Mouse (Mus musculus): Measurements from ENCODE around the gene Litaf. TPM values are rescaled to one million over a fixed set of nuclear protein-coding genes. Genes with fewer than 3 reads are reported as not detected.
"Not testable (repeated sequence)": the region's sequence is repeated elsewhere in the genome, so short reads cannot be mapped to it uniquely, and the experiment has no call there.

The Litaf gene
- polyA plus RNA-seq, 1 experiment from 2014 or later, result 44.5 TPM

DNA sequence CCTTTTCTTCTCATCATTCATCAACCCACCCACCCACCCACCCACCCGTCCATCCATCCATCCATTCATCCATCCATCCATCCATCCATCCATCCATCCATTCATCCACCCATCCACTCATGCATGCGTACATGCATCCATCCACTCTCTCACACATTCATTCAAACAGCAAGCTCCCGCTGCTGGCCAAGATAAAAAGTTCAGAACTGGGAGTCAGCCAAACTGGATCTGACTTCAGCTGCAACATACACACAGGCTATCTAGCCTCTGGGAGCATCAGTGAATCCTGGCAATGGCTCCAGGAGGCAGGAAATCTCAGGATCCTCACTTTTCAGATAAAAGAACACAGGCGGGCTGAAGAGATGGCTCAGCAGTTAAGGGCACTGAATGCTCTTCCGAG, 42.3 kb downstream of the Litaf start:
- no peak overlapping the region for H3K9ac ChIP-seq (ENCODE audit: low read length)
- no peak overlapping the region for H3K4me2 ChIP-seq (ENCODE audit: low read length)
- no peaks in the 10 kb centered on the region for H3K9me3 ChIP-seq (replicated peaks; ENCODE audit: control insufficient read depth, low read length)
- DNase-seq (ENCODE audit: low spot score) (no peak), ATAC-seq (no peak)
- no peak overlapping the region for H3K27ac ChIP-seq (ENCODE audit: low read depth, low read length)
- 83% methylated on average over 5 of the region's 5 CpGs for WGBS
- H3K27me3 ChIP-seq (replicated peaks; ENCODE audit: control insufficient read depth, insufficient read depth, low read length), result no peaks in the 10 kb centered on the region
- no peaks in the 10 kb centered on the region for H3K36me3 ChIP-seq (ENCODE audit: control insufficient read depth, insufficient read depth, low read length)
- H3K4me3 ChIP-seq (ENCODE audit: low read depth, low read length), result no peak overlapping the region
- H3K4me1 ChIP-seq (ENCODE audit: control insufficient read depth, insufficient read depth, low read length), result no peaks in the 10 kb centered on the region

- ATAC-seq, result peak; percentile 20; the same call in 1 of the 2 replicates
Observed at GRCm38 (mm10) chr16:11022113-11022489, 43.9 kb downstream of the Litaf start.

DNA sequence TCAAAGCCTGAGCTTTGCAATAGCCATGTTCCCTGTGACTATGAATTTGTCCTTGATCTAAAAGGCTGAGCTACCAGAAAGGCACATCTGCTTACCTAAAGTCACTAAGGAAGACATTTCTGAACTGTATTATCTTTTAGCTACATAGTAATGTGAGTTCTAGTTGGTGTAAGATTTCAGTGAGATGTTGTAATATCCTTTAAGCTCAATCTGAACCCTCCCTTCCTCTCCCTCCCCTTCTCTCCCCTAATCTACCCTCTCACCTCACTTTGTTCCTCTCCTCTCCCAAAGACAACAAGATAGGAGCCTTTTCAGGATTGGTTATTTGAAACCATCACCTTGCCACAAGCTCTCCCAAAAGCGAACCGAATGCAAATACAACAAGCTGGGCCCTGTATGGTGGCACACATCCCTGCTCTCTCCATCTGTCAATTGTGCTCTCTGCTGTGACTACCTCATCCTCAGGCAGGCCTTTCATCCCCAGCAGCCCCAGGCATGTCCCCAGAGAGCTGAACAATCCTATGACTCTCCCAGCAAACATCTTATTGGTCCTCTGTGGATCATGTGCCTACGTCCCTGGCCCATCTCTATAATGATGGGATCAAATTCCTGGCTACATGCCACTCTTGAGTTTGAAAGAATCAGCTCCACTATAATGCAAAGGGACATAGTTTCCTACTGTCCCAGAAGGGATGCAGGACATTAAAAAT, 44.4 kb downstream of the Litaf start:
- no peaks in the 10 kb centered on the region for H3K4me1 ChIP-seq (ENCODE audit: control insufficient read depth, insufficient read depth, low read length)
- no peak overlapping the region for H3K4me3 ChIP-seq (ENCODE audit: low read depth, low read length)
- no peaks in the 10 kb centered on the region for H3K9me3 ChIP-seq (replicated peaks; ENCODE audit: control insufficient read depth, low read length)
- ATAC-seq, result peak; percentile 90
- 33% methylated on average over 3 of the region's 3 CpGs for WGBS
- H3K27me3 ChIP-seq (replicated peaks; ENCODE audit: control insufficient read depth, insufficient read depth, low read length), result no peaks in the 10 kb centered on the region
- H3K36me3 ChIP-seq (ENCODE audit: control insufficient read depth, insufficient read depth, low read length), result no peaks in the 10 kb centered on the region
- DNase-seq (ENCODE audit: low spot score), result peak; percentile 59
- H3K9ac ChIP-seq (ENCODE audit: low read length), result no peak overlapping the region
- no peak overlapping the region for H3K27ac ChIP-seq (ENCODE audit: low read depth, low read length)
- no peak overlapping the region for H3K4me2 ChIP-seq (ENCODE audit: low read length)

More at GRCm38 (mm10) chr16:11022113-11022489, 43.9 kb downstream of the Litaf start:
- DNase-seq (ENCODE audit: low spot score), result no peak
- Histone ChIP-seq H3K27ac (ENCODE audit: low read depth, low read length) (no peak overlapping the region), H3K27me3 (replicated peaks; ENCODE audit: control insufficient read depth, insufficient read depth, low read length) (no peaks in the 10 kb centered on the region), H3K4me3 (ENCODE audit: low read depth, low read length) (no peak overlapping the region), H3K9ac (ENCODE audit: low read length) (no peak overlapping the region), H3K4me2 (ENCODE audit: low read length) (no peak overlapping the region), H3K9me3 (replicated peaks; ENCODE audit: control insufficient read depth, low read length) (no peaks in the 10 kb centered on the region), H3K36me3 (ENCODE audit: control insufficient read depth, insufficient read depth, low read length) (no peaks in the 10 kb centered on the region), H3K4me1 (ENCODE audit: control insufficient read depth, insufficient read depth, low read length) (no peaks in the 10 kb centered on the region)
- WGBS, result 91% methylated on average over 4 of the region's 4 CpGs

DNA sequence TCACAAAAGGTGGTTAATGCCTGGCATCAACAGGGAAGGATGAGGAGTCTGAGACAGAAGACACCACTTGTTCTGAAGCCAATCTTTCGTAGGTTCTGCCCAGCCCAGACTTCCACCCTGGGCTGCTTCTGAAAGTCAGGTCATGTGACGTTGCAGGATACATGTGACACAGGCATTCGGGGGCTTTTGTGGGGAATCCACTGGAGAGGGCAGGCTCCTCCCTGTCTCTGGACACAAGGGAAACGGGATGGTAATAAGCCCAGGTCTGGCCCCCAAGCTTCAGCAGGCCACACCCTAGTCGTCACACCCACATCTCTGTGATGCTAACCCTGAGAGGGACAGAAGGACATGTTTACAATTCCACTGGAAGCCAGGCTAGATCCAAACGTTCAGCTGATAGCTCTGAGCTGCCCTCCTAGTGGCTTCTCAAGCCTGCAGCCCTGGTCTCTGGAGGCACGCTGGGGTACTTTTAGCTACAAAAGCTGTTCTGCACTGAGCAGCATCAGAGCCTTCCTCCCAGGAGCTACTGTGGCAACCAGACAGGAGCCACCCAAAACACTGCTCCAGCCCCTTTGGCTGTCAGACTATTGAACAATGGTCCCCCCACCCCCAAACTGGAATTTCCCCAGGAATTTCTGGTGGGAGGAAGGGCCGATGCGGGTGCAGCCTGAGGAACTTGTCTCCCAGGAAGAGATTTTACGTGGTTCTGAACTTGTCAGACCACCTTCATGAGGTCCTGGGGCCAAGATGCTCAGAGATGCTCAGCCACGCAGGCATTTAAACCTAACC, 48.0 kb downstream of the Litaf start:
- no peak overlapping the region for H3K4me2 ChIP-seq (ENCODE audit: low read length)
- H3K27ac ChIP-seq (ENCODE audit: low read depth, low read length), result no peak overlapping the region
- H3K36me3 ChIP-seq (ENCODE audit: control insufficient read depth, insufficient read depth, low read length), result no peaks in the 10 kb centered on the region
- no peaks in the 10 kb centered on the region for H3K9me3 ChIP-seq (replicated peaks; ENCODE audit: control insufficient read depth, low read length)
- no peak for ATAC-seq
- no peaks in the 10 kb centered on the region for H3K27me3 ChIP-seq (replicated peaks; ENCODE audit: control insufficient read depth, insufficient read depth, low read length)
- DNase-seq (ENCODE audit: low spot score), result no peak
- no peaks in the 10 kb centered on the region for H3K4me1 ChIP-seq (ENCODE audit: control insufficient read depth, insufficient read depth, low read length)
- H3K4me3 ChIP-seq (ENCODE audit: low read depth, low read length), result no peak overlapping the region
- H3K9ac ChIP-seq (ENCODE audit: low read length), result no peak overlapping the region
- WGBS, result 66% methylated on average over 11 of the region's 11 CpGs

DNA sequence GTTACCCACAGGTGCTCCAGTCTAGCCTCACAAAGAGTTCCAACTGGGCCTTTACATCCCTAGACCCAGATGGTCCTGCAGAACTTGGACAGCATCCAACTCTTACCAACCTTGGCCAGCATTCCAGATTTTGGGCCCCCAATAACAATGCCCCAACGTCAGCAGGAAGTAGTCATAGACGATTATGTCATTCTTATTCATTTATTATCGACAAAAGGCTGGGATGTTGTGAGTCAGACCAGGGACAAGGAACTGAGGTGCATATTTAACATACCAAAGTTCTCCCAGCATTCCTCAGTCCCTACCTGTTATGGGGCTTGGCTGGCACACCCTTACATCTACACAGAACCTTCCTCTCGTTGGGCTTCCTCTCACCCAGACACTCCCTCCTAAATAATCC, 49.6 kb downstream of the Litaf start:
- H3K4me3 ChIP-seq (ENCODE audit: low read depth, low read length), result no peak overlapping the region
- ATAC-seq, result no peak
- no peak overlapping the region for H3K9ac ChIP-seq (ENCODE audit: low read length)
- H3K27me3 ChIP-seq (replicated peaks; ENCODE audit: control insufficient read depth, insufficient read depth, low read length), result no peaks in the 10 kb centered on the region
- no peak overlapping the region for H3K4me2 ChIP-seq (ENCODE audit: low read length)
- no peaks in the 10 kb centered on the region for H3K36me3 ChIP-seq (ENCODE audit: control insufficient read depth, insufficient read depth, low read length)
- H3K27ac ChIP-seq (ENCODE audit: low read depth, low read length), result no peak overlapping the region
- H3K9me3 ChIP-seq (replicated peaks; ENCODE audit: control insufficient read depth, low read length), result no peaks in the 10 kb centered on the region
- WGBS, result 70% methylated on average over 4 of the region's 4 CpGs
- no peak for DNase-seq (ENCODE audit: low spot score)
- peaks cover 9% of the 10 kb centered on the region; the same call in 1 of the 2 replicates for H3K4me1 ChIP-seq (ENCODE audit: control insufficient read depth, insufficient read depth, low read length)

GRCm38 (mm10) chr16:11014407-11014806, 51.5 kb downstream of the Litaf start:
- 73% methylated on average over 3 of the region's 3 CpGs for WGBS
- ATAC-seq (no peak), DNase-seq (ENCODE audit: low spot score) (no peak)
- Histone ChIP-seq H3K4me3 (ENCODE audit: low read depth, low read length) (no peak overlapping the region), H3K9ac (ENCODE audit: low read length) (no peak overlapping the region), H3K27ac (ENCODE audit: low read depth, low read length) (no peak overlapping the region), H3K4me1 (ENCODE audit: control insufficient read depth, insufficient read depth, low read length) (peaks cover 9% of the 10 kb centered on the region; the same call in 1 of the 2 replicates), H3K4me2 (ENCODE audit: low read length) (no peak overlapping the region), H3K36me3 (ENCODE audit: control insufficient read depth, insufficient read depth, low read length) (no peaks in the 10 kb centered on the region), H3K27me3 (replicated peaks; ENCODE audit: control insufficient read depth, insufficient read depth, low read length) (no peaks in the 10 kb centered on the region), H3K9me3 (replicated peaks; ENCODE audit: control insufficient read depth, low read length) (no peaks in the 10 kb centered on the region)

DNA sequence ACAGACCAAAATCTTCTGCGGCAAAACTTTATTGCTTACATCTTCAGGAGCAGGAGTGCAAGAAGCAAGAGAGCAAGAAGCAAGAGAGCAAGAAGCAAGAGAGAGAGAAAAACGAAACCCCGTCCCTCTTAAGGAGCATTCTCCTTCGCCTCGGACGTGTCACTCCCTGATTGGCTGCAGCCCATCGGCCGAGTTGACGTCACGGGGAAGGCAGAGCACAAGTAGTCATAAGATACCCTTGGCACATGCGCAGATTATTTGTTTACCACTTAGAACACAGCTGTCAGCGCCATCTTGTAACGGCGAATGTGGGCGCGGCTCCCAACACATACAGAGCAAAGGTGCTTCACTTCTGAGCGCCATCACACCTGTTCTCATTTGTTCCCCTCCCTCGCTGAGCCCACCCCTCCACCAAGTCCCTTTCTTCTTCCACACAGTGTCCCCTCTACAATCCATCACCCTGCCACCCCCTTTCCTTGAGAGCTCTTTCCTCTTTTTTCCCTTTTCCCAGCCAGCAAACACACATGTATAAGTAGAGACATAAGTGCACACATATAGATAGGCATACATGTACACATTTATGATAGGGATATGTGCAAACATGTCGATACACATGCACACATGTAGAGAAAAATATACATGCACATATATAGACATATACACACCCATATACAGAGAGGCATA, 52.4 kb downstream of the Litaf start:
- not testable (repeated sequence) for H3K9me3 ChIP-seq (replicated peaks; ENCODE audit: control insufficient read depth, low read length); ATAC-seq; H3K4me3 ChIP-seq (ENCODE audit: low read depth, low read length); H3K36me3 ChIP-seq (ENCODE audit: control insufficient read depth, insufficient read depth, low read length); DNase-seq (ENCODE audit: low spot score); H3K27ac ChIP-seq (ENCODE audit: low read depth, low read length); H3K9ac ChIP-seq (ENCODE audit: low read length); H3K27me3 ChIP-seq (replicated peaks; ENCODE audit: control insufficient read depth, insufficient read depth, low read length); H3K4me2 ChIP-seq (ENCODE audit: low read length)
- WGBS, result 95% methylated on average over 11 of the region's 19 CpGs
- peaks cover 11% of the 10 kb centered on the region for H3K4me1 ChIP-seq (ENCODE audit: control insufficient read depth, insufficient read depth, low read length)

GRCm38 (mm10) chr16:11012571-11013463, 53.1 kb downstream of the Litaf start:
- no peak overlapping the region for H3K4me3 ChIP-seq (ENCODE audit: low read depth, low read length)
- H3K9me3 ChIP-seq (replicated peaks; ENCODE audit: control insufficient read depth, low read length), result no peaks in the 10 kb centered on the region
- 53% methylated on average over 11 of the region's 11 CpGs for WGBS
- no peak overlapping the region for H3K9ac ChIP-seq (ENCODE audit: low read length)
- no peaks in the 10 kb centered on the region for H3K36me3 ChIP-seq (ENCODE audit: control insufficient read depth, insufficient read depth, low read length)
- ATAC-seq, result peak; percentile 42
- 0 out of 2 replicates have a peak overlapping the region, but pooled peaks have one; percentile 21 for H3K27ac ChIP-seq (ENCODE audit: low read depth, low read length)
- no peak overlapping the region for H3K4me2 ChIP-seq (ENCODE audit: low read length)
- no peaks in the 10 kb centered on the region for H3K27me3 ChIP-seq (replicated peaks; ENCODE audit: control insufficient read depth, insufficient read depth, low read length)
- peak; percentile 67 for DNase-seq (ENCODE audit: low spot score)
- peaks cover 16% of the 10 kb centered on the region for H3K4me1 ChIP-seq (ENCODE audit: control insufficient read depth, insufficient read depth, low read length)
